ENCODE assay signal across 8 mouse cellular contexts in genomic region chr7:39518362-39518761, GRCm38 (mm10). TPM values are rescaled to one million over a fixed set of nuclear protein-coding genes. Genes with fewer than 3 reads are reported as not detected.
DNase-seq lines count a peak whose midpoint lies in the region; ATAC-seq and TF ChIP-seq lines count a peak whose summit lies in the region.

No protein-coding gene starts in this region.

- DNase-seq in gastrocnemius, adult 2 months = no peak
- DNase-seq in gastrocnemius, postnatal 14 days = no peak
- DNase-seq in heart, adult 18-20 months = peak; percentile 14 to 56
- DNase-seq in liver, embryonic 14.5 days (ENCODE audit: low read depth in 3 of 3, low spot score in 3 of 3) = no peak
- DNase-seq in gastrocnemius, adult 8-10 months (ENCODE audit: low spot score in 2 of 2) = no peak

- WGBS in intestine, postnatal 0 days = 66% methylated on average over 12 of the region's 12 CpGs
- 72% methylated on average over 12 of the region's 12 CpGs for WGBS in liver, embryonic 14.5 days (ENCODE audit: insufficient replicate concordance)
- WGBS in neural tube, embryonic 13.5 days = 83% methylated on average over 12 of the region's 12 CpGs

- intact Hi-C loops in gastrocnemius, adult 2 months (cut with DNase I) = loop anchor here (5.0 kb wide), 2 partner anchors 34 to 66 kb away; no protein-coding TSS in a partner anchor
- intact Hi-C loops in gastrocnemius, postnatal 14 days (cut with DNase I; ENCODE audit: low total_unique reads) = no loop called here

- H3K4me2 ChIP-seq in intestine, postnatal 0 days (replicated peaks; ENCODE audit: low read depth) = peak overlapping the region; percentile 75
- H3K4me2 ChIP-seq in liver, embryonic 14.5 days (ENCODE audit: low read depth) = peak overlapping the region; percentile 79
- peak overlapping the region; percentile 56 for H3K4me2 ChIP-seq in neural tube, embryonic 13.5 days

- TF ChIP-seq POLR2A in bone marrow macrophage, adult 2 months (IDR thresholded peaks at IDR 0.05; ENCODE audit: borderline replicate concordance, low read depth, low read length) = no peak

- TF ChIP-seq EP300 in liver, embryonic 14.5 days (IDR thresholded peaks at IDR 0.05; ENCODE audit: low read depth) = no peak

- peaks cover 6% of the 10 kb centered on the region for H3K4me1 ChIP-seq in bone marrow macrophage, adult 2 months (ENCODE audit: control insufficient read depth, insufficient read depth, low read length)
- H3K4me1 ChIP-seq in intestine, postnatal 0 days (replicated peaks; ENCODE audit: control insufficient read depth, insufficient read depth, low read length) = no peaks in the 10 kb centered on the region
- H3K4me1 ChIP-seq in liver, embryonic 14.5 days (replicated peaks; ENCODE audit: control insufficient read depth in 2 of 2, insufficient read depth in 2 of 2, low read length in 1 of 2) = 0 out of 4 replicates have a peak, but pooled peaks cover 0 to 2% of the 10 kb centered on the region in 2 experiments
- H3K4me1 ChIP-seq in neural tube, embryonic 13.5 days (replicated peaks) = 0 out of 2 replicates have a peak, but pooled peaks cover 6% of the 10 kb centered on the region

- no peak for TF ChIP-seq CTCF in gastrocnemius, adult 2 months (IDR thresholded peaks at IDR 0.05)
- TF ChIP-seq CTCF in bone marrow macrophage, adult 2 months (IDR thresholded peaks at IDR 0.05; ENCODE audit: low read depth, low read length) = no peak
- TF ChIP-seq CTCF in intestine, postnatal 0 days (IDR thresholded peaks at IDR 0.05; ENCODE audit: low read depth) = no peak
- TF ChIP-seq CTCF in liver, embryonic 14.5 days (IDR thresholded peaks at IDR 0.05; ENCODE audit: low read depth) = no peak

- H3K27me3 ChIP-seq in intestine, postnatal 0 days (replicated peaks; ENCODE audit: control insufficient read depth, insufficient read depth, low read length) = no peaks in the 10 kb centered on the region
- no peaks in the 10 kb centered on the region for H3K27me3 ChIP-seq in liver, embryonic 14.5 days (ENCODE audit: control insufficient read depth, insufficient read depth, low read length)
- no peaks in the 10 kb centered on the region for H3K27me3 ChIP-seq in neural tube, embryonic 13.5 days

- peak; percentile 37 for ATAC-seq in intestine, postnatal 0 days
- no peak for ATAC-seq in liver, embryonic 14.5 days (ENCODE audit: insufficient read depth)
- peak; percentile 60 for ATAC-seq in neural tube, embryonic 13.5 days (ENCODE audit: low read depth)

- H3K36me3 ChIP-seq in intestine, postnatal 0 days (ENCODE audit: control insufficient read depth, insufficient read depth) = no peaks in the 10 kb centered on the region
- no peaks in the 10 kb centered on the region for H3K36me3 ChIP-seq in liver, embryonic 14.5 days (replicated peaks; ENCODE audit: control insufficient read depth, insufficient read depth, low read depth)
- H3K36me3 ChIP-seq in neural tube, embryonic 13.5 days = peaks cover 10% of the 10 kb centered on the region

- no peak overlapping the region for H3K9ac ChIP-seq in intestine, postnatal 0 days (ENCODE audit: low read depth, low read length)
- no peak overlapping the region for H3K9ac ChIP-seq in liver, embryonic 14.5 days (replicated peaks)
- H3K9ac ChIP-seq in neural tube, embryonic 13.5 days = peak overlapping the region; percentile 45; the same call in 1 of the 2 replicates

- H3K9me3 ChIP-seq in intestine, postnatal 0 days (ENCODE audit: control insufficient read depth) = 0 out of 2 replicates have a peak, but pooled peaks cover 3% of the 10 kb centered on the region
- H3K9me3 ChIP-seq in liver, embryonic 14.5 days (ENCODE audit: control insufficient read depth, low read length) = no peaks in the 10 kb centered on the region
- H3K9me3 ChIP-seq in neural tube, embryonic 13.5 days = no peaks in the 10 kb centered on the region

- H3K27ac ChIP-seq in gastrocnemius, adult 2 months = peak overlapping the region; percentile 99
- no peak overlapping the region for H3K27ac ChIP-seq in bone marrow macrophage, adult 2 months (ENCODE audit: insufficient read depth, low read depth, low read length)
- no peak overlapping the region for H3K27ac ChIP-seq in intestine, postnatal 0 days (ENCODE audit: low read depth, low read length)
- H3K27ac ChIP-seq in liver, embryonic 14.5 days = no peak overlapping the region
- no peak overlapping the region for H3K27ac ChIP-seq in neural tube, embryonic 13.5 days (replicated peaks)

- H3K4me3 ChIP-seq in gastrocnemius, adult 2 months = peak overlapping the region; percentile 78
- peak overlapping the region; percentile 21; the same call in 1 of the 2 replicates for H3K4me3 ChIP-seq in bone marrow macrophage, adult 2 months (ENCODE audit: insufficient read depth, low read length)
- peak overlapping the region; percentile 52 for H3K4me3 ChIP-seq in intestine, postnatal 0 days (ENCODE audit: low read depth, low read length)
- H3K4me3 ChIP-seq in liver, embryonic 14.5 days (ENCODE audit: insufficient read depth in 1 of 2, low read depth in 2 of 2, low read length in 2 of 2) = peak overlapping the region in 1 of 2 experiments; percentile 20; a peak in 2 of 4 replicates
- peak overlapping the region; percentile 53 for H3K4me3 ChIP-seq in neural tube, embryonic 13.5 days

RNA-seq across cellular contexts. Expression of gene Zfp619, which starts 0.8 kb away (rescaled TPM):
- total RNA-seq in gastrocnemius, adult 2 months (2021) = 1 to 10 TPM; 1.2 to 1.5 TPM
- 1 to 10 TPM in 1 of 2 experiments, under 1 TPM in 1; 1.00 to 1.1 TPM for total RNA-seq in gastrocnemius, postnatal 14 days (2021)
- polyA plus RNA-seq in bone marrow macrophage, adult 2 months (2012; ENCODE audit: insufficient read depth, insufficient read length, missing spikeins) = 2.8 and 3.0 TPM in 2 replicates
- total RNA-seq in heart, adult 18-20 months (2021) = 1 to 10 TPM; 1.2 to 1.7 TPM
- 0.43 and 0.48 TPM in 2 replicates for polyA plus RNA-seq in intestine, postnatal 0 days (2015; fragmentation: Nextera tagmentation; extraction: Ambion mirVana)
- polyA plus RNA-seq in liver, embryonic 14.5 days (2012; rRNA removed) = 0.22 and 0.25 TPM in 2 replicates
- 0.14 and 0.29 TPM in 2 replicates for polyA plus RNA-seq in liver, embryonic 14.5 days (2014; fragmentation: Nextera tagmentation; extraction: Ambion mirVana)
- 2.5 and 2.7 TPM in 2 replicates for polyA plus RNA-seq in neural tube, embryonic 13.5 days (2015; fragmentation: Nextera tagmentation; extraction: Ambion mirVana)
- 1 to 10 TPM in 1 of 4 experiments, under 1 TPM in 3; 0.88 to 1.2 (median 0.97) TPM for total RNA-seq in gastrocnemius, adult 8-10 months (2022)

Comparison
In these comparisons a context has a peak if more than half of its experiments do, and no peak if none do; other contexts are left out.
1. DNase-seq: peak in heart, adult 18-20 months (2 of 2); none in gastrocnemius, adult 2 months (single experiment), gastrocnemius, postnatal 14 days (single experiment), liver, embryonic 14.5 days (0 of 3) and gastrocnemius, adult 8-10 months (0 of 2).
2. Peak in every context shown above with its lines, with median percentiles within 50 percentile points of each other: H3K4me2 ChIP-seq.